Mouse (Mus musculus) G1E (cell line): ENCODE measurements around the gene L3mbtl3. TPM values are rescaled to one million over a fixed set of nuclear protein-coding genes. Genes with fewer than 3 reads are reported as not detected.

Experiments
- ATAC-seq: 2 replicates; pipeline ENCODE4 v1.8.0; 2016; ENCODE audit warnings: mild to moderate bottlenecking; ENCODE audit not compliant: insufficient number of reproducible peaks, poor library complexity, low FRiP score, severe bottlenecking; ENCODE audit errors: extremely low read depth
- DNase-seq: peaks from one replicate; pipeline ENCODE4 v3.0.0; 2012; ENCODE audit warnings: low spot score
- H3K27me3 ChIP-seq: 2 replicates; pipeline ENCODE4 v1.6.1; 2012; ENCODE audit warnings: mild to moderate bottlenecking, low read length, inconsistent platforms; ENCODE audit not compliant: insufficient read depth
- H3K36me3 ChIP-seq: replicated peaks from 2 replicates; pipeline ENCODE3; 2012; ENCODE audit warnings: mild to moderate bottlenecking, inconsistent platforms
- H3K4me1 ChIP-seq: 2 replicates; pipeline ENCODE4 v1.6.1; 2012; ENCODE audit warnings: low read depth, low read length, inconsistent platforms, mixed read lengths; ENCODE audit not compliant: insufficient read depth
- H3K4me3 ChIP-seq: 2 replicates; pipeline ENCODE4 v1.5.1; 2012; ENCODE audit warnings: low read depth, mild to moderate bottlenecking, inconsistent platforms, low read length, moderate library complexity, mixed read lengths
- H3K9me3 ChIP-seq: replicated peaks from 2 replicates; pipeline ENCODE4 v1.6.1; 2012; ENCODE audit warnings: inconsistent platforms
- CTCF ChIP-seq: IDR thresholded peaks from 2 replicates; pipeline ENCODE4 v1.5.1; 2012; ENCODE audit warnings: low read depth, low read length, inconsistent platforms, mixed read lengths
- GATA1 ChIP-seq: IDR thresholded peaks from 2 replicates; pipeline ENCODE4 v1.6.1; 2012; ENCODE audit warnings: borderline replicate concordance, low read length, inconsistent platforms, mixed read lengths
- GATA2 ChIP-seq: IDR thresholded peaks from 2 replicates; pipeline ENCODE4 v1.6.1; 2012; ENCODE audit warnings: low read depth, low read length, inconsistent platforms, borderline replicate concordance
- POLR2AphosphoS5 ChIP-seq: IDR thresholded peaks from 2 replicates; pipeline ENCODE4 v1.6.1; 2012; ENCODE audit warnings: low read depth, low read length, inconsistent platforms; ENCODE audit not compliant: insufficient replicate concordance
- TAL1 ChIP-seq: conservative IDR thresholded peaks from 2 replicates; pipeline ENCODE4 v1.6.1; 2012; ENCODE audit warnings: low read depth, low read length, inconsistent platforms, mixed read lengths
- polyA plus RNA-seq: library from polyadenylated mRNA; stranded (reverse); fragments of >175 nt; gene quantifications from 2 replicates; pipeline ENCODE4 v1.2.3, GENCODE M21; 2012
- total RNA-seq, 2 experiments: library from RNA; stranded (forward) in 1 of 2; stranded (reverse) in 1 of 2; fragments of 200-1000 nt in 1 of 2; fragments of >200 nt in 1 of 2; fragmentation: Nextera tagmentation in 1 of 2; gene quantifications; 2 replicates each; pipeline ENCODE4 v1.2.3; 2014 to 2017

The L3mbtl3 gene
- total RNA-seq (2014; fragmentation: Nextera tagmentation) (not detected in 2 replicates), total RNA-seq (2017) (0.16 and 0.23 TPM in 2 replicates), polyA plus RNA-seq (not detected in 2 replicates)

DNA sequence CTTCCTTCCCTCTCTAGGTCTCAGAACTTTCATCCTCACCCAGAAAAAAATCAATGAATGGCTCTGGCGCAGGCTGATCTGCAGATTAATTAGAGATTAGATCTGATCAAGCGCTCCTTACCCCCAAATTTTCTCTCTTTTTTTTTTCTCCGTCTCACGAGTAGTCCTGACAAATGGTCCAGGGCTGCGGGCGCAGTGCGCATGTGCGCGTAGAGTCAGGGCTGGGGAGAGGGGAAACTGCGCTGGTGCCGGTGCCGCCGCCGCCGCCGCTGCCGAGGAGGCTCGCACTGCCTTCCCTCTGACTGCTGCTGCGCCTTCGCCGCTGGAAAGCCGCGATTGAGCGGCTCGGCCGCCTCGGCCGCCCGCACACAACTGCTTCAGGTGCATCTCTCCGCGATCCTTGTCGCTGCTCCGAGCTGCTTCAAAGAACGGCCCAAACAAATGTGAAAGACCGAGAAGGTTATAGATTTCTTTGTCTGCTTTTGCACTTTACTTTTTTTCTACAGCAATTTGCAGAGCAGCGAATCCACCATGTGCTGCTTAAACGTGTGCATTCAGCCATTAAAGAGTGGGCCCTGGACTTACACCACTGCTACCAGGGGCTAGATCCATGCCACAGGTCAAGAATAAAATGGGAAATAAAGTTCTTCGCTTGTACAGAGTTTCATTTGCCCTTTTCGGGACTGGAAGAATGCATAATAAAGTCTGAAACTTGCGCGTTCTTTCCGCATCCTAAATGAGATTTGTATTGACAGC is at the start of gene L3mbtl3:
TSS of gene L3mbtl3 (minus strand) at position 182 of the 756 bp plus-strand sequence.
- Histone ChIP-seq H3K4me3 (no peak within 1 kb of the TSS), H3K4me1 (no peaks in the 10 kb centered on the region), H3K9me3 (peaks cover 39% of the 10 kb centered on the region), H3K27me3 (no peaks in the 10 kb centered on the region), H3K36me3 (no peaks in the 10 kb centered on the region)
- no peak for TF ChIP-seq TAL1
- no peak for TF ChIP-seq GATA2
- no peak for TF ChIP-seq GATA1
- TF ChIP-seq POLR2AphosphoS5: no peak
- no peak for TF ChIP-seq CTCF
- ATAC-seq: no peak
- DNase-seq: no peak

DNA sequence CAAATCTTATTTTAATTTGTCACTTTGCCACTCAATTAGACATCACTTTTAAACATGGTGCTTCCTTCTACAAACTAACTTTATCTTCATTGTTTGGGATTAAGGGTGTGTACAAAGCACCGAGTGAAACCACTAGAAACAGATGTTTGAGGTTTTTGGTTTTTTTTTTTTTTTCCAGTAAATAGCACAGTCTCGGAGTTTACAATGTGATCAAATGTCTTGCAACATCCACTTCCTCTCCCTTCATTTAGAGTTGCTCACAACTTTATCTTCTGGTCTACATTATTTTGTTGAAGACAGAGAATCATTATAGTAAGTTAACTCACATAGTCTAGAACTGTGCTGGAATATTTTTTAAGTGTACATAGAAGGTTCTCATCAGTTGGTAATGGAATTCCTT is 45.4 kb upstream of the L3mbtl3 start:
- ATAC-seq: no peak
- Histone ChIP-seq H3K4me3 (no peak overlapping the region), H3K36me3 (no peaks in the 10 kb centered on the region), H3K9me3 (0 out of 2 replicates have a peak, but pooled peaks cover 8% of the 10 kb centered on the region), H3K27me3 (no peaks in the 10 kb centered on the region), H3K4me1 (no peaks in the 10 kb centered on the region)
- no peak for TF ChIP-seq CTCF
- TF ChIP-seq POLR2AphosphoS5: no peak
- no peak for TF ChIP-seq GATA1
- no peak for TF ChIP-seq TAL1
- no peak for TF ChIP-seq GATA2
- DNase-seq: no peak

DNA sequence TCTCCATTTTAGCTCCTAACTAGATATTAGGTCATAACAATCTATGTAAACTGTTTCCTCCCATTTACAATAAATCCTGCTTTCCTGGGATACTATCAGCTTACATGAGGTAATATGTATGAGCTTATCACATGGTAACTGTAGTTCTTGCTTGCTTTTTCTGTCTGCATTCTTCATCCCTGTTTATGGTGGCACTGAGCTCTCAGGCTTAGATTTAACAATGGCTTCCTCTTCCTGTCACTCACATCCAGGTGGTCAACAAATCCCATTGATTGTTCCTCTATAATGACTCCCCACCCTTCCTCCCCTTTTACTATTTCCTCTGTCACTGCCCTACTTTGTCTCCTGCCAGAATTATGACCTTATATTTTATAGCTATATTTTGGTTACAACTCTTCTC is 12.9 kb upstream of the L3mbtl3 start:
- H3K4me1 ChIP-seq: no peaks in the 10 kb centered on the region
- DNase-seq: no peak
- ATAC-seq: no peak
- peaks cover 2% of the 10 kb centered on the region for H3K9me3 ChIP-seq
- H3K36me3 ChIP-seq: no peaks in the 10 kb centered on the region
- no peaks in the 10 kb centered on the region for H3K27me3 ChIP-seq
- no peak overlapping the region for H3K4me3 ChIP-seq
- TF ChIP-seq GATA1: no peak

DNA sequence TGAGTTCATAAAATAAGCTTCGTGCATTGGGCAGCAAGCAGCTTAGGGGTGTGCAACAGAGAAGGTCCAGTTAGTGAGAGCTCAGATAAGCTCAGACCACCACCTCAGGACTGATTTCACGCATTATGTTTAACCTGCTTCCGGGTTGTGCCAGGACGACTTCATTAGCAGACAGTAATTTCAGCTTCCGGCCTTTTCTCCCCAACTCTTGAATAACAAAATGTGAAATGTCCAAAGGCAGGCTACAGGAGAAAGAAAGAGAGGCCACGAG is 1.5 kb upstream of the L3mbtl3 start:
- Histone ChIP-seq H3K36me3 (no peaks in the 10 kb centered on the region), H3K9me3 (peaks cover 36% of the 10 kb centered on the region), H3K4me1 (no peaks in the 10 kb centered on the region), H3K4me3 (no peak overlapping the region), H3K27me3 (no peaks in the 10 kb centered on the region)
- DNase-seq (no peak), ATAC-seq (no peak)
- no peak for TF ChIP-seq POLR2AphosphoS5
- TF ChIP-seq TAL1: no peak
- no peak for TF ChIP-seq GATA1
- no peak for TF ChIP-seq GATA2
- TF ChIP-seq CTCF: no peak

- TF ChIP-seq CTCF (no peak), POLR2AphosphoS5 (no peak), GATA2 (no peak), GATA1 (no peak), TAL1 (no peak)
- Histone ChIP-seq H3K4me1 (no peaks in the 10 kb centered on the region), H3K9me3 (peaks cover 36% of the 10 kb centered on the region), H3K27me3 (no peaks in the 10 kb centered on the region), H3K4me3 (no peak overlapping the region), H3K36me3 (no peaks in the 10 kb centered on the region)
- DNase-seq: no peak
- no peak for ATAC-seq
Measured at GRCm38 (mm10) chr10:26376546-26377331, 968 bp upstream of the L3mbtl3 start.

DNA sequence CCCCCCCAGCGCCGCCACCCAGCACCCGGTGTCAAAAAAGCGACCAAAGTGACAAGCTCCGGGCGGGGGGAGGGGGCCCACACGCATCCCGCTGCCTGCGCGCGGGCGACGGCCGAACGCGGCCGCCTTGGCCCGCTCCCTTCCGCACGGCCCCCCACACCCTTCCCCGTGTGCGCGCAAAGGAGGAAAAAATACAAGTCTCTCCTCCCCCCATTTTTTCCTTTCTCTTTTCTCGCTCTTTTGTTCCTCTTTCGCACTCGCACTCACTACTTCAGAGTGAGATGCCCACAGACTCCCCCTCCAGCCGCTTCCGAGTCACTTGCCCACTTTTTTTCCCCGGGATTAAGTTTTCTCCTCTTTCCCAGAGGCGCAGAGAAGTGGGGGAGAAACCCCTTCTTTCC is 420 bp downstream of the L3mbtl3 start:
- no peaks in the 10 kb centered on the region for H3K27me3 ChIP-seq
- no peak for ATAC-seq
- H3K4me3 ChIP-seq: no peak overlapping the region
- no peak for DNase-seq
- peaks cover 35% of the 10 kb centered on the region for H3K9me3 ChIP-seq
- no peak for TF ChIP-seq GATA2
- TF ChIP-seq TAL1: no peak
- no peak for TF ChIP-seq POLR2AphosphoS5
- H3K36me3 ChIP-seq: no peaks in the 10 kb centered on the region
- no peaks in the 10 kb centered on the region for H3K4me1 ChIP-seq
